Comparison of ENCODE assay signal across 11 mouse cellular contexts in the genomic region with DNA sequence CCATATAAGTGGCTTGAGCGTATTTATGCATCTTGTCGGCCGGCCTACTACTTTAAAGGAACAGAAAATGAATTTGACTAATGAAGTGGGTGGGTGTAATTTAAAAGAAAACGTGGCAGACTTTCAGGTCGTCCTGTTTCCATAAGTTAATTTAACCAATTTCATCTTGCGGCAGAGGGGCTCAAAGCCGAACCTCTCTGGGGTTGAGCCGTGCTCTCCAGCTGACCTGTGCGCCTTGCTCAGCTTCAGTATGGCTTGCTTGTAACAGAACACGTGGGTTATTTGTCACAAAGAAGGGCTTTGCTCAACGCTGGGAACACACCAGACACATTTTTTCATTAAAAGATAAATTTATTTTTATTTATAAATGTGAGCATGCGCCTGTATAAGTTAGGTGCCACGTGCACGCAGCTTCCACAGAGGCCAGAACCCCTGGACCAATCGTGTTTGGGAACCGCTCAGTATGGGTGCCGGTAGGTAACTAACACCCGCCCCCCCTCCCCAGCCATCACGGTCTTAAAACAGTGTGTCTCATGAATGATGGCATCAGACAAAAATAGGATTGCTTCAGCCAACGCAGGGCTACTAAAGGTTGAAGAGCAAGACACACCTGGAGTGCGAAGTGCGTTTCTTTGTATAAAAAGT.
A peak's percentile ranks its signal among the peaks of the same experiment; 100 is the strongest.
DNase-seq lines count a peak whose midpoint lies in the region; ATAC-seq lines count a peak whose summit lies in the region.
"Had no signal": no experiment of that assay in that cellular context is flagged by ENCODE, and none has a peak within 500 bp of the region (broad histone marks: within the 10 kb centered on the region; RNA-seq: fewer than 3 reads in every experiment).

No protein-coding gene starts in this region.

- peaks cover 12% of the 10 kb centered on the region for H3K4me1 ChIP-seq in heart, embryonic 16.5 days (ENCODE audit: control insufficient read depth, insufficient read depth, low read length)
- peaks cover 15% of the 10 kb centered on the region for H3K4me1 ChIP-seq in neural tube, embryonic 13.5 days (replicated peaks)
- H3K4me1 ChIP-seq in intestine, embryonic 15.5 days (replicated peaks), result no peaks in the 10 kb centered on the region

- H3K4me2 ChIP-seq in heart, embryonic 16.5 days (ENCODE audit: low read depth, low read length), result peak overlapping the region; percentile 50
- H3K4me2 ChIP-seq in neural tube, embryonic 13.5 days, result 0 out of 2 replicates have a peak overlapping the region, but pooled peaks have one; percentile 40
- 0 out of 2 replicates have a peak overlapping the region, but pooled peaks have one; percentile 33 for H3K4me2 ChIP-seq in intestine, embryonic 15.5 days (replicated peaks)

- WGBS in heart, embryonic 16.5 days, result 84% methylated on average over 22 of the region's 22 CpGs
- 72% methylated on average over 22 of the region's 22 CpGs for WGBS in neural tube, embryonic 13.5 days
- 85% methylated on average over 22 of the region's 22 CpGs for WGBS in intestine, embryonic 15.5 days

- H3K27me3 ChIP-seq in heart, embryonic 16.5 days (ENCODE audit: control insufficient read depth, insufficient read depth, low read length), result no peaks in the 10 kb centered on the region
- peaks cover 5% of the 10 kb centered on the region; the same call in 1 of the 2 replicates for H3K27me3 ChIP-seq in neural tube, embryonic 13.5 days
- H3K27me3 ChIP-seq in intestine, embryonic 15.5 days (replicated peaks), result no peaks in the 10 kb centered on the region

- no peak overlapping the region for H3K9ac ChIP-seq in heart, embryonic 16.5 days (ENCODE audit: low read length)
- peak overlapping the region; percentile 6; the same call in 1 of the 2 replicates for H3K9ac ChIP-seq in neural tube, embryonic 13.5 days
- no peak overlapping the region for H3K9ac ChIP-seq in intestine, embryonic 15.5 days

- no peak for ATAC-seq in heart, embryonic 16.5 days (replicated peaks; ENCODE audit: extremely low read depth, insufficient read depth, low FRiP score)
- no peak for ATAC-seq in neural tube, embryonic 13.5 days (ENCODE audit: low read depth)
- ATAC-seq in intestine, embryonic 15.5 days, result no peak
- ATAC-seq in erythroid progenitor cell, adult 5-6 weeks (replicated peaks; ENCODE audit: low FRiP score, poor library complexity, severe bottlenecking), result no peak

- H3K36me3 ChIP-seq in heart, embryonic 16.5 days (ENCODE audit: control insufficient read depth, insufficient read depth), result no peaks in the 10 kb centered on the region; the same call in 1 of the 2 replicates
- H3K36me3 ChIP-seq in neural tube, embryonic 13.5 days, result no peaks in the 10 kb centered on the region
- no peaks in the 10 kb centered on the region for H3K36me3 ChIP-seq in intestine, embryonic 15.5 days

- H3K9me3 ChIP-seq in heart, embryonic 16.5 days (replicated peaks; ENCODE audit: control insufficient read depth, low read length), result no peaks in the 10 kb centered on the region
- H3K9me3 ChIP-seq in neural tube, embryonic 13.5 days, result no peaks in the 10 kb centered on the region
- H3K9me3 ChIP-seq in intestine, embryonic 15.5 days, result no peaks in the 10 kb centered on the region

- DNase-seq in heart, adult 8-10 months (ENCODE audit: low spot score), result no peak
- no peak for DNase-seq in neural tube, embryonic 10.5 days (ENCODE audit: extremely low spot score, low spot score)
- DNase-seq in frontal cortex, adult 2 months (ENCODE audit: extremely low spot score in 1 of 2, low spot score in 1 of 2), result no peak
- DNase-seq in ovary, adult 18-20 months (ENCODE audit: low spot score), result no peak
- DNase-seq: cerebellum, adult 9-11 months; layer of hippocampus, adult 9-11 months; lung, adult 18-20 months had no signal

- no peak overlapping the region for H3K4me3 ChIP-seq in heart, embryonic 16.5 days (ENCODE audit: low read length)
- H3K4me3 ChIP-seq in neural tube, embryonic 13.5 days, result no peak overlapping the region
- H3K4me3 ChIP-seq in intestine, embryonic 15.5 days (replicated peaks), result no peak overlapping the region

- peak overlapping the region; percentile 11 for H3K27ac ChIP-seq in heart, embryonic 16.5 days (ENCODE audit: low read length)
- no peak overlapping the region for H3K27ac ChIP-seq in neural tube, embryonic 13.5 days (replicated peaks)
- no peak overlapping the region for H3K27ac ChIP-seq in intestine, embryonic 15.5 days
